Mouse (Mus musculus) ES-Bruce4 (cell line): ENCODE measurements around the gene Ankrd27. TPM values are rescaled to one million over a fixed set of nuclear protein-coding genes. Genes with fewer than 3 reads are reported as not detected.
A peak's percentile ranks its signal among the peaks of the same experiment; 100 is the strongest.

Experiments used
- H3K27ac ChIP-seq: 2 replicates; pipeline ENCODE4 v1.5.1; 2012; ENCODE audit warnings: low read length, inconsistent platforms; ENCODE audit not compliant: insufficient read depth
- H3K27me3 ChIP-seq: 2 replicates; pipeline ENCODE4 v1.6.1; 2012; ENCODE audit warnings: mild to moderate bottlenecking, low read length, inconsistent platforms; ENCODE audit not compliant: control insufficient read depth, poor library complexity, insufficient read depth, severe bottlenecking
- H3K36me3 ChIP-seq: 2 replicates; pipeline ENCODE4 v1.6.1; 2012; ENCODE audit warnings: inconsistent platforms, mild to moderate bottlenecking, low read length, moderate library complexity; ENCODE audit not compliant: control insufficient read depth, poor library complexity, insufficient read depth, severe bottlenecking
- H3K4me1 ChIP-seq: one replicate; pipeline ENCODE4 v1.8.1; 2011; ENCODE audit warnings: low read length; ENCODE audit not compliant: control insufficient read depth, insufficient read depth
- H3K4me3 ChIP-seq: 2 replicates; pipeline ENCODE4 v1.5.1; 2011; ENCODE audit warnings: low read depth, mild to moderate bottlenecking, low read length
- H3K9ac ChIP-seq: 2 replicates; pipeline ENCODE4 v1.6.1; 2012; ENCODE audit warnings: low read depth, mild to moderate bottlenecking, inconsistent platforms; ENCODE audit not compliant: poor library complexity, severe bottlenecking
- H3K9me3 ChIP-seq: replicated peaks from 2 replicates; pipeline ENCODE4 v1.6.1; 2012; ENCODE audit warnings: mild to moderate bottlenecking, low read length, inconsistent platforms; ENCODE audit not compliant: control insufficient read depth, poor library complexity, insufficient read depth, severe bottlenecking
- CTCF ChIP-seq: IDR thresholded peaks from one replicate; pipeline ENCODE4 v1.8.1; 2011; ENCODE audit warnings: low read depth, low read length
- EP300 ChIP-seq: IDR thresholded peaks from 2 replicates; pipeline ENCODE4 v1.6.1; 2011; ENCODE audit warnings: low read depth, low read length; ENCODE audit not compliant: insufficient read depth
- POLR2A ChIP-seq: IDR thresholded peaks from one replicate; pipeline ENCODE4 v1.8.1; 2011; ENCODE audit warnings: low read length; ENCODE audit not compliant: insufficient read depth
- polyA plus RNA-seq: library from polyadenylated mRNA; stranded (reverse); fragments of >200 nt; gene quantifications from 2 replicates; pipeline ENCODE4 v1.2.4, GENCODE M21; 2011; ENCODE audit warnings: low read depth; ENCODE audit not compliant: missing spikeins, insufficient read depth, insufficient read length

Gene Ankrd27
- polyA plus RNA-seq, 1 experiment = 64.1 TPM

DNA sequence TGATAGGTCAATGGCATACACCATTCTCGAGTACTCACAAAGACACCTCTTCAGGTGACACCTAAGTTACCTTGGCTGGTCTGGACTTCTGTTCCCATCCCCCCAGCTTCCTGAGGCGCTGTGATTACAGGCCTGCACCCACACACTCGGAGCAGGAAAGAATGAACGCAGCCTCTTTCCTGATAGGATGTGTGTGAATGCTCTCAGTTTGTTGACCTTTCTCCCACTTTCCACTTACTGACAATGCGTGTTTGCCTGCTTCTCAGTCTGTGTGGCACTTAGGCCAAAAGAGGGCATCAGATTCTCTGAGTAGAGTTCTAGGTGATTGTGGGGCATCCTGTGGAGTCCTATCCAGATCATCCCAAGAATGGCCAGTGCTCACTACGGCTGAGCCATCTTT lies 54.0 kb downstream of the Ankrd27 start:
- H3K27me3 ChIP-seq = no peaks in the 10 kb centered on the region
- peaks cover 44% of the 10 kb centered on the region for H3K36me3 ChIP-seq

DNA sequence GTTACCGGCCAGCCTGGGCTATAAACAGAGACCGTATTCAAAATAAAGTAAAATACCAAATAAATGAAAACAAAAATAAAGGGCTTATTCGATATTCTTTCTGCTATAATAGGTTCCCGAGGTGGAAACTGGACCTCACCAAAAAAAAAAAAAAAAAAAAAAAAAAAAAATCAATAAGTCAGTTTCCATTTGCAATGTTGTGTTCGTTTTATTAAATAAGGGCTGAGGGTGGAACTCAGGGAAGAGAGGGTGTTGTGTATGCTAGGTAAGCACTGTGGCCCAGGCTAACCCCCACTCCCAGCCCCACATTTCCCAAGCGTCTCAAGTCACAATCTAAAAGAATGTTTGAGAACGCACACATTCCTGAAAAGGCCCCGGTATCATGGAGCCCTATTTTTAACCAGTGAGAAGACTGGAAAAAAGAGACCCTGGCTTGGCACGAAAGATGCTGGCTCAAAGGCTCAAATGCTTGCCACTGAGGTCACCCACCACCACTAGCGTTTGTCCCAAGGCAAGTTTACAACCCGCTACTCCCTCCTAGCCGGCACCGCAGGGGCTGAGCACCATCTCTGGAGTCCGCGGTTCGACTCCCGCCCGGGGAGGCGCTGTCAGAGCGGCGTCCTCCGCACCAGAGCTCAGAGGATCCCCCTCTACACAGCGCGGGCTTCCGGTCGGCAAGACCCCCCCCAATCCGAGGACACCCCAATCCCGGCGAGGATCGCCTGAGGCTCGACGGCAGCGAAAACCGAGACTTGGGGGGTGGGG lies 60.5 kb downstream of the Ankrd27 start:
- H3K9ac ChIP-seq = peak overlapping the region; percentile 83
- no peak for TF ChIP-seq EP300
- no peak for TF ChIP-seq CTCF
- TF ChIP-seq POLR2A = no peak
- H3K36me3 ChIP-seq = peaks cover 16% of the 10 kb centered on the region
- H3K4me1 ChIP-seq = no peaks in the 10 kb centered on the region
- H3K9me3 ChIP-seq = no peaks in the 10 kb centered on the region
- no peaks in the 10 kb centered on the region for H3K27me3 ChIP-seq
- H3K4me3 ChIP-seq = peak overlapping the region; percentile 67
- H3K27ac ChIP-seq = no peak overlapping the region

More for the DNA sequence above, 54.0 kb downstream of the Ankrd27 start:
- no peak for TF ChIP-seq EP300
- TF ChIP-seq CTCF = no peak
- TF ChIP-seq POLR2A = no peak
- H3K4me1 ChIP-seq = no peaks in the 10 kb centered on the region
- H3K27ac ChIP-seq = no peak overlapping the region
- no peaks in the 10 kb centered on the region for H3K9me3 ChIP-seq
- no peak overlapping the region for H3K9ac ChIP-seq
- H3K4me3 ChIP-seq = no peak overlapping the region

DNA sequence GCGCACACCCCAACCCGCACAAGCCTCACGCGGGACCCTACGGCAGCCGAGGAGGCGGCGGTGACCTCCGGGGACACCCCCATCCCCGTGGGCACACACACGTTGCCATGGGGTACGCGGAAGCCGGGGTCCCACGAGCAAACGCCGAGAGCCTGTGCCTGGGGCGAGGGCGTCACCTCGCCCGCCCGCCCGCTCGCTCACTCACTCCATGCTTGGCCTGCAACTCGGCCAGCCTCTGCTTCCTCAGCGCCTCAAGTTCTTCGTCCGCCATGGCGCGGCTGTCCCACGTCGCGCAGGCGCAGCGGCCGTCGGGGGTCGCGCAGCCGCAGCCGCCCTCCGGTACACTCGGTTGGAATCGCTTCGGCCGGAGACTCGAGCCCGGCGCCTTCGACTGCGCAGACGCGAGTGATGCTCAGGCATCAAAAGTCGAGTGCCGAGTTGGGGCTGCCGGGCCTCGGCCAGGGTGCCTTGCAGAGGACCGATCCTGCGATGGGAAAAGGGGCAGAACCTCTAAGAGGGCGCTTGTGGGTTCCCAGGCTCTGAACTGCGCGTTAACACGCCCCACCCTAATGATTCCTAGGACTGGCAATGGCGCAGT lies 61.2 kb downstream of the Ankrd27 start, which contains the start of gene Pdcd5:
Gene Pdcd5, minus strand, starts transcription at position 421 of the 598 bp plus-strand sequence.
- H3K4me1 ChIP-seq = no peaks in the 10 kb centered on the region
- no peaks in the 10 kb centered on the region for H3K9me3 ChIP-seq
- H3K27me3 ChIP-seq = no peaks in the 10 kb centered on the region
- H3K9ac ChIP-seq = peak within 1 kb of the TSS; percentile 83
- TF ChIP-seq EP300 (0 out of 2 replicates have a peak, but pooled peaks have one; percentile 17), POLR2A (peak; percentile 50), CTCF (no peak)
- H3K36me3 ChIP-seq = peaks cover 13% of the 10 kb centered on the region
- no peak within 1 kb of the TSS for H3K27ac ChIP-seq
- peak within 1 kb of the TSS; percentile 67 for H3K4me3 ChIP-seq

DNA sequence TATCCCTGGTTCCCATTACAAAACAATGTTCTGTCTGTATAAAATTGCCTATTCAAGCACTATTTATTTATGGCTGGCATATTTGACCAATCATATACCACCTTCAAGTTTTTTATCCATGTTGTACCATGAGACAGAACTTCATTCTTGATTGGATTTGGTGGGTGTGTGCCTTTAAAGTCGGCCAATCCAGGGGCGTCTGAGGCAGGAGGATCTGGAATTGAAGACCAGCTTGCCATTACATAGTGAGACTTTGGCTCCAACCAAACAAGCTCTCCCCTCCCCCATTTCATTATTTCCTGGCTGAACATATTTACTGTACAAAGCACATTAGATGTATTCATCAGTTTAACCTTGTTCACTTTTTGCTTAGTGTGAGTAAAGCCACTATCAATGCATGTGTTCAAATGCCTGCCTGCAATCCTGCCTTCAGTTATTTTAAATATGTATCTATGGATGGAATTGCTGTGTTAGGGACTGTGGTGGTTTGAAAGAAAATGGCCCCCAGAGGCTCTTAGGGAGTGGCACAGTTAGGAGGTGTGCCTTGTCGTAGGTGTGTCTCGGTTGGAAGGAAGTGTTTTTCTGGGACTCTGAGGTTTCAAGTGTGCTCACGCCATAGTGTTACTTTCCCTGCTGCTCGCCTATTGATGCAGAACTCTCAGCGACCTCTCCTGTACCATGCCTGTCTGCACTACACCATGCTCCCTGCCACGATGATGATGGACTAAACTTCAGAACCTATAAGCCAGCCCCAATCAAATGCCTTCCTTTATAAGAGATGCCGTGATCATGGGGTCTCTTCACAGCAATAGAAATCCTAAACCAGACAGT lies 62.4 kb downstream of the Ankrd27 start:
- Histone ChIP-seq H3K9me3 (no peaks in the 10 kb centered on the region), H3K4me1 (no peaks in the 10 kb centered on the region), H3K27me3 (no peaks in the 10 kb centered on the region), H3K4me3 (peak overlapping the region; percentile 66), H3K36me3 (peaks cover 9% of the 10 kb centered on the region), H3K27ac (peak overlapping the region; percentile 52; the same call in 1 of the 2 replicates), H3K9ac (no peak overlapping the region)
- no peak for TF ChIP-seq EP300
- no peak for TF ChIP-seq CTCF
- no peak for TF ChIP-seq POLR2A

DNA sequence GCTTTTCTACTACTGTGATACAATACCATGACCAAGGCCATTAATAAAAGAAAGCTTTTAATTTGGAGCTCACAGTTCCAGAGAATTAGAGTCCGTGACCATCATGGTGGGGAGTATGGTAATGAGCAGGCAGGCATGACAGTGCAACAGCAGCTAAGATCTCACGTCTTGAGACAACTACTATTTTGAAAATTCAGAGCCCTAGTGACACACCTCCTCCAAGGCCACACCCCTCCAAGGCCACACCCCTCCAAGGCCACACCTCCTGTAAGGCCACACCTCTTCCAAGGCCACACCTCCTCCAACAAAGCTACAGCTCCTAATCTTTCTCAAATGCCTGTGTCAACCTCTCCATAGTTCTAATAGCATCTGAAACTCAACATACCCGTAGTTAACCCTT lies 63.0 kb downstream of the Ankrd27 start:
- no peak overlapping the region for H3K27ac ChIP-seq

More for the DNA sequence above, 63.0 kb downstream of the Ankrd27 start:
- peaks cover 4% of the 10 kb centered on the region for H3K36me3 ChIP-seq
- H3K9ac ChIP-seq = no peak overlapping the region
- no peaks in the 10 kb centered on the region for H3K27me3 ChIP-seq
- peak overlapping the region; percentile 66 for H3K4me3 ChIP-seq
- H3K4me1 ChIP-seq = no peaks in the 10 kb centered on the region
- H3K9me3 ChIP-seq = no peaks in the 10 kb centered on the region
- TF ChIP-seq EP300 (no peak), POLR2A (no peak), CTCF (no peak)
